Mouse (Mus musculus): ENCODE measurements around the gene Srd5a3. TPM values are rescaled to one million over a fixed set of nuclear protein-coding genes. Genes with fewer than 3 reads are reported as not detected.

The Srd5a3 gene
- polyA plus RNA-seq, 1 experiment, result 7.8 TPM

- Histone ChIP-seq H3K27ac (ENCODE audit: control insufficient read depth, insufficient read depth, low read depth, low read length) (no peak overlapping the region), H3K36me3 (ENCODE audit: control insufficient read depth, insufficient read depth, low read length) (no peaks in the 10 kb centered on the region), H3K4me3 (ENCODE audit: control insufficient read depth, low read depth, low read length) (no peak overlapping the region), H3K27me3 (ENCODE audit: control insufficient read depth, insufficient read depth, low read length) (no peaks in the 10 kb centered on the region), H3K4me1 (ENCODE audit: control insufficient read depth, insufficient read depth, low read length) (no peaks in the 10 kb centered on the region)
- TF ChIP-seq POLR2A (IDR thresholded peaks at IDR 0.05; ENCODE audit: control insufficient read depth, low read depth, low read length) (no peak), CTCF (IDR thresholded peaks at IDR 0.05; ENCODE audit: control insufficient read depth, insufficient read depth, insufficient replicate concordance, low read depth, low read length) (no peak)
Measured at GRCm38 (mm10) chr5:76152956-76153355, 12.9 kb downstream of the Srd5a3 start.

- Histone ChIP-seq H3K27me3 (ENCODE audit: control insufficient read depth, insufficient read depth, low read length) (no peaks in the 10 kb centered on the region), H3K4me3 (ENCODE audit: control insufficient read depth, low read depth, low read length) (no peak overlapping the region), H3K36me3 (ENCODE audit: control insufficient read depth, insufficient read depth, low read length) (no peaks in the 10 kb centered on the region), H3K4me1 (ENCODE audit: control insufficient read depth, insufficient read depth, low read length) (no peaks in the 10 kb centered on the region), H3K27ac (ENCODE audit: control insufficient read depth, insufficient read depth, low read depth, low read length) (no peak overlapping the region)
- TF ChIP-seq CTCF (IDR thresholded peaks at IDR 0.05; ENCODE audit: control insufficient read depth, insufficient read depth, insufficient replicate concordance, low read depth, low read length), result no peak
- no peak for TF ChIP-seq POLR2A (IDR thresholded peaks at IDR 0.05; ENCODE audit: control insufficient read depth, low read depth, low read length)
Measured at GRCm38 (mm10) chr5:76153430-76153829, 13.4 kb downstream of the Srd5a3 start.

GRCm38 (mm10) chr5:76154434-76155165 lies 14.5 kb downstream of the Srd5a3 start:
- H3K27ac ChIP-seq (ENCODE audit: control insufficient read depth, insufficient read depth, low read depth, low read length), result no peak overlapping the region
- H3K4me1 ChIP-seq (ENCODE audit: control insufficient read depth, insufficient read depth, low read length), result no peaks in the 10 kb centered on the region
- H3K4me3 ChIP-seq (ENCODE audit: control insufficient read depth, low read depth, low read length), result no peak overlapping the region
- H3K36me3 ChIP-seq (ENCODE audit: control insufficient read depth, insufficient read depth, low read length), result no peaks in the 10 kb centered on the region
- TF ChIP-seq CTCF (IDR thresholded peaks at IDR 0.05; ENCODE audit: control insufficient read depth, insufficient read depth, insufficient replicate concordance, low read depth, low read length) (no peak), POLR2A (IDR thresholded peaks at IDR 0.05; ENCODE audit: control insufficient read depth, low read depth, low read length) (no peak)
- H3K27me3 ChIP-seq (ENCODE audit: control insufficient read depth, insufficient read depth, low read length), result no peaks in the 10 kb centered on the region

GRCm38 (mm10) chr5:76159555-76159954 lies 19.5 kb downstream of the Srd5a3 start:
- TF ChIP-seq CTCF (IDR thresholded peaks at IDR 0.05; ENCODE audit: control insufficient read depth, insufficient read depth, insufficient replicate concordance, low read depth, low read length) (no peak), POLR2A (IDR thresholded peaks at IDR 0.05; ENCODE audit: control insufficient read depth, low read depth, low read length) (no peak)
- Histone ChIP-seq H3K27ac (ENCODE audit: control insufficient read depth, insufficient read depth, low read depth, low read length) (no peak overlapping the region), H3K4me3 (ENCODE audit: control insufficient read depth, low read depth, low read length) (no peak overlapping the region), H3K36me3 (ENCODE audit: control insufficient read depth, insufficient read depth, low read length) (no peaks in the 10 kb centered on the region), H3K4me1 (ENCODE audit: control insufficient read depth, insufficient read depth, low read length) (no peaks in the 10 kb centered on the region), H3K27me3 (ENCODE audit: control insufficient read depth, insufficient read depth, low read length) (no peaks in the 10 kb centered on the region)

GRCm38 (mm10) chr5:76160086-76160485 lies 20.0 kb downstream of the Srd5a3 start:
- Histone ChIP-seq H3K27me3 (ENCODE audit: control insufficient read depth, insufficient read depth, low read length) (no peaks in the 10 kb centered on the region), H3K4me1 (ENCODE audit: control insufficient read depth, insufficient read depth, low read length) (no peaks in the 10 kb centered on the region), H3K36me3 (ENCODE audit: control insufficient read depth, insufficient read depth, low read length) (no peaks in the 10 kb centered on the region), H3K27ac (ENCODE audit: control insufficient read depth, insufficient read depth, low read depth, low read length) (no peak overlapping the region), H3K4me3 (ENCODE audit: control insufficient read depth, low read depth, low read length) (no peak overlapping the region)
- TF ChIP-seq POLR2A (IDR thresholded peaks at IDR 0.05; ENCODE audit: control insufficient read depth, low read depth, low read length) (no peak), CTCF (IDR thresholded peaks at IDR 0.05; ENCODE audit: control insufficient read depth, insufficient read depth, insufficient replicate concordance, low read depth, low read length) (no peak)

- Histone ChIP-seq H3K27me3 (ENCODE audit: control insufficient read depth, insufficient read depth, low read length) (no peaks in the 10 kb centered on the region), H3K36me3 (ENCODE audit: control insufficient read depth, insufficient read depth, low read length) (no peaks in the 10 kb centered on the region)
- TF ChIP-seq POLR2A (IDR thresholded peaks at IDR 0.05; ENCODE audit: control insufficient read depth, low read depth, low read length), result no peak
- TF ChIP-seq CTCF (IDR thresholded peaks at IDR 0.05; ENCODE audit: control insufficient read depth, insufficient read depth, insufficient replicate concordance, low read depth, low read length), result no peak
Measured at GRCm38 (mm10) chr5:76161491-76161890, 21.4 kb downstream of the Srd5a3 start.

GRCm38 (mm10) chr5:76162926-76163325 lies 22.9 kb downstream of the Srd5a3 start:
- no peaks in the 10 kb centered on the region for H3K4me1 ChIP-seq (ENCODE audit: control insufficient read depth, insufficient read depth, low read length)
- no peak overlapping the region for H3K27ac ChIP-seq (ENCODE audit: control insufficient read depth, insufficient read depth, low read depth, low read length)
- no peaks in the 10 kb centered on the region for H3K27me3 ChIP-seq (ENCODE audit: control insufficient read depth, insufficient read depth, low read length)
- H3K4me3 ChIP-seq (ENCODE audit: control insufficient read depth, low read depth, low read length), result no peak overlapping the region
- H3K36me3 ChIP-seq (ENCODE audit: control insufficient read depth, insufficient read depth, low read length), result no peaks in the 10 kb centered on the region
- no peak for TF ChIP-seq CTCF (IDR thresholded peaks at IDR 0.05; ENCODE audit: control insufficient read depth, insufficient read depth, insufficient replicate concordance, low read depth, low read length)
- no peak for TF ChIP-seq POLR2A (IDR thresholded peaks at IDR 0.05; ENCODE audit: control insufficient read depth, low read depth, low read length)

More at GRCm38 (mm10) chr5:76161491-76161890, 21.4 kb downstream of the Srd5a3 start:
- H3K4me3 ChIP-seq (ENCODE audit: control insufficient read depth, low read depth, low read length), result no peak overlapping the region
- no peak overlapping the region for H3K27ac ChIP-seq (ENCODE audit: control insufficient read depth, insufficient read depth, low read depth, low read length)
- no peaks in the 10 kb centered on the region for H3K4me1 ChIP-seq (ENCODE audit: control insufficient read depth, insufficient read depth, low read length)

Data from testis, adult 2 months (tissue).